Mouse (Mus musculus) layer of hippocampus, adult 2 months (tissue): ENCODE data around the gene Has3. TPM values are rescaled to one million over a fixed set of nuclear protein-coding genes. Genes with fewer than 3 reads are reported as not detected.

Experiments used
- DNase-seq, 2 experiments: peaks; one replicate each; pipeline ENCODE4 v3.0.0; 2022; ENCODE audit warnings: low spot score in 2 of 2
- H3K27ac ChIP-seq: fragments of 200-600 bp; 2 replicates; pipeline ENCODE4 v1.8.1; 2022
- H3K4me3 ChIP-seq: fragments of 200-600 bp; 2 replicates; pipeline ENCODE4 v1.8.1; 2022; ENCODE audit warnings: mild to moderate bottlenecking
- CTCF ChIP-seq: fragments of 200-600 bp; conservative IDR thresholded peaks from 2 replicates; pipeline ENCODE4 v1.8.1; 2022; ENCODE audit warnings: antibody characterized with exemption, mild to moderate bottlenecking, moderate library complexity
- total RNA-seq, 2 experiments: library from RNA; stranded (reverse); gene quantifications; 2 replicates each; pipeline ENCODE4 v1.2.3; 2021

Has3 gene
- total RNA-seq, 2 experiments from 2014 or later, result 1.3 to 1.9 TPM

DNA sequence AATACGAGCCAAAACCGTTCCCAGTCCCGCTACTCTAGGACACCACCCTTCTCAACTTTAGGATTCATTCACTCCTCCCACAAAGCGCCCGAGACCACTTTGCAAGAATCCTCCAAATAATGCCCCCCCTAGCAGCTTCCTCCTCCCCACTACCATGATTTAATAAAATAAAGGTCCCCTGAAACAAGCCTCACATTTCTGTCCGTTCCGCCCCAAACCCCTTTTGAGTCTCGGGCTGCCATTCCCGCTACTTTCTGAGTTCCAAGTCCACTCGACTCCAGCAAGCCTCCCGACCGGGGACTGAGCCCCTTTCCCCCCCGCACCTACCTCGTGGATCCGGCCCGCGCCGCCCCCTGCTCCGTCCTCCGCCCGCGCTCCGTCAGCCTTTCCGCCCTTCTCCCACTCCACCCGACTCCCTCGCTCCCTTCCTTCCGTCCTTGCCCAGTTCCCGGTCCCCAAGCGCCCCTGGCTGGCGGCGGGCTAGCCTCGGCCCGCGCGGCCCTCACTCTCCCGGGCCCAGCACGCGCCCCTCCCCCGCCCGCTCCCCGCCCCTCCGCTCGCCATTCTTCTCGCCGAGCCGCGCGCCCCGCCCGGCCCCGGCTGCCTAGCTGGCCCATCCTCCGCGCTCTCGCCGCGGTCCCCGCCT lies 22.9 kb downstream of the Has3 start:
- peak overlapping the region; percentile 90 for H3K27ac ChIP-seq
- no peak for TF ChIP-seq CTCF
- DNase-seq, result no peak
- peak overlapping the region; percentile 92 for H3K4me3 ChIP-seq

- DNase-seq, result peak; percentile 78 to 87
- Histone ChIP-seq H3K27ac (peak within 1 kb of the TSS; percentile 90), H3K4me3 (peak within 1 kb of the TSS; percentile 92)
- TF ChIP-seq CTCF, result peak; percentile 37
Observed at GRCm38 (mm10) chr8:106893481-106894156, 23.6 kb downstream of the Has3 start, which contains the start of gene Utp4. Utp4 (plus strand) TSS chr8:106893636.

DNA sequence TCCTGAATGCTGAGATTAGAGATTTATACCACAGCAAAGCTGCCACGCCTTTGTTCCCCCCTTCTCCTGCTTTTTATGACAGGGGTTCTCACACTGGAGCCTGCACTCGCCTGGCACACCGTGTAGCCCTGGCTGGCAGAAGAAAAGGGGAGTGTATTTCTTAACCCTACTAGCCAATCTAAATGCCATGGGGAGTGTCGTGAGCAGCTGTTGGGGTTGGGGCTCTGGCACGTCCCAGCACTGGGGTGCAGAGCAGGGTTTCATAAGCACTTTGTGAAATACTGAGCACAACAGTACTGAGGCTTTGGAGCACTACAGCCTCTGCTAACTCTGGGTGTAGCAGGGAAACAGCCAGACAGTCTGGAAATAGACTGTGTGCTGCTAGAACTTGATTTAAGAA lies 29.4 kb downstream of the Has3 start:
- Histone ChIP-seq H3K27ac (no peak overlapping the region), H3K4me3 (no peak overlapping the region)
- no peak for DNase-seq
- TF ChIP-seq CTCF, result no peak

DNA sequence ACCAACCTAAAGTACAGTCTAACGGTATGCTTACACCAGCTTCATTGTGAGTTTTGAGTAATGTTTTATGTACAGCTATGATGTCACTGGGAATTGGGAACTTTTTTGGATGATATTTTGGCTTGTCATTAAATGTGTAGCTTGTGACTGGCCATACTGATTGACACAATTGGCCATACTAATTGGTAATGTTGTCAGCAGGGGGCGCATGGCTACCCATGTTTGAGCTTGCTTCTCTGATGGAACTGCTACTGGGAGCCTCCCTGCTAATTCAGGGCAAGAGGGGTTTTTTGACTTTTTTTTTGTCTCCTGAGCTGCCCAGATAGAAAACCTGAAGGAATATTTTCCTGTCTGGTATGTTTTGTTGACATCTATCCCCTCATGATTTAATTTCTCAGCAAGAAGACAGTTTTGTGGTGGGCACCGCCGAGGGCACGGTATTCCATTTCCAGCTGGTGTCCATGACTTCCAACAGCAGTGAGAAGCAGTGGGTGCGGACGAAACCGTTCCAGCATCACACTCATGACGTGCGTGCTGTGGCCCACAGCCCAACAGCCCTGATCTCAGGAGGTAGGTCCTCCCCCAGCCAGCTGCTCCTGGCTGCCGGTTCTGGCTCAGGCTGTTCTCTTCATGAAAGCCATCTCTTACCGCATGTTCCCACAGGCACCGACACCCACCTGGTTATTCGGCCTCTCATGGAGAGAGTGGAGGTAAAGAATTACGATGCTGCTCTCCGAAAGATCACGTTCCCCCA lies 35.9 kb downstream of the Has3 start:
- Histone ChIP-seq H3K27ac (peak overlapping the region; percentile 84), H3K4me3 (no peak overlapping the region)
- peak; percentile 78 for TF ChIP-seq CTCF
- peak; percentile 78 to 80 for DNase-seq

DNA sequence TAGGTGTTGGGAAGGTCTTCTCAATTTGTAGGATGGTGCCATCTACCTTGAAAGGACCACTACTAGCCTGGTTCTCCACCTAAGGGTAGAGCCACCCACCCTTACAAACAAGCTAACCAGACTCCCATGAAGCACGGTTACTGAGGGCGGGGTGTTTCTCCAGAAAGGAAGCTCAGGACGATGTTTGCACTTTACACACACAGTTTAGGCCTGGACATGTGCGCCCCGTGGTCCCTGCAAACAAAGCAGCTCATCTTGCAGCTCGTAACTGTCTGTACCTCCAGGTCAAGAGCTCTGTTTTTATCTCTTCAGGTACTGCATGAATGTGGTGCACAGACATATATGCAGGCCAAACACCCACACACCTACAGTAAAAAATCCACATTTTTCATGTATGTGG lies 36.6 kb downstream of the Has3 start:
- H3K27ac ChIP-seq, result peak overlapping the region; percentile 84
- TF ChIP-seq CTCF, result no peak
- H3K4me3 ChIP-seq, result no peak overlapping the region
- no peak for DNase-seq

GRCm38 (mm10) chr8:106907450-106907849 lies 37.4 kb downstream of the Has3 start:
- no peak for DNase-seq
- Histone ChIP-seq H3K4me3 (no peak overlapping the region), H3K27ac (peak overlapping the region; percentile 84)
- TF ChIP-seq CTCF, result no peak

- DNase-seq, result no peak
- TF ChIP-seq CTCF, result no peak
- no peak overlapping the region for H3K4me3 ChIP-seq
- H3K27ac ChIP-seq, result peak overlapping the region; percentile 84
Observed at GRCm38 (mm10) chr8:106908291-106908690, 38.2 kb downstream of the Has3 start.

GRCm38 (mm10) chr8:106913631-106914030 lies 43.6 kb downstream of the Has3 start:
- Histone ChIP-seq H3K4me3 (no peak overlapping the region), H3K27ac (peak overlapping the region; percentile 36; the same call in 1 of the 2 replicates)
- TF ChIP-seq CTCF, result no peak
- no peak for DNase-seq

DNA sequence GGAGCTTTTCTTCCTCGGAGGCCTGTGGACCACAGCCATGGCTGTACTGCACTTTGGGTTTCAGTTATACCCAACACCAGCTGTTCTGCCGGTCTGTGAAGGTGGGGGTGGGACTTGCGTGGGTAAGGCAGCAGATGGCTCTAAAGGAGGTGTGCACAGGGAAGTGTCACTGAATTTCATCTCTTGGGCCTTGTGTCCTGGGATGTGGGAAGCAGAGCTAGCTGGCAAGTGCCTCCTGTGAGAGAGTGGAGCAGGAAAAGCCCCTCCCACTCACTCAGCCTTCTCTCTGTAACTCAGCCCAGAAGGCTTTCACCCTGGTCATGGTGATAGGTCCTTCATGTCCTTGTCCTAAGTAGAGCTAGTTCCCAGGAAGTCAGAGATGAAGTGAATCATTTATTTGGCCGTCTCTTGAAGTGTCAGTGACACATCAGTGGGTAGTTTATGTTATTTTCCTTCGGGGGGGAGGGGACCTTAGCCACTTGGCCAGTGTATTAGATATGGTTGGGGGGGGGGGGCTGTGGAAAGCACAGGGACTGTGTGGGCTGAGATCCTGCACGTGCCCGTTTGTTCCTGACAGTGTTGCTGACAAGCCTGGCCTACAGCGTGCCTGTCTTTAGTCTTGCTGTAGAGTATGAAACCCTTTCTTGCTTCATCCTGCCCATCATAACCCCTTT lies 49.8 kb downstream of the Has3 start:
- H3K27ac ChIP-seq, result peak overlapping the region; percentile 81
- DNase-seq, result peak; percentile 57 to 74
- no peak overlapping the region for H3K4me3 ChIP-seq
- no peak for TF ChIP-seq CTCF

DNA sequence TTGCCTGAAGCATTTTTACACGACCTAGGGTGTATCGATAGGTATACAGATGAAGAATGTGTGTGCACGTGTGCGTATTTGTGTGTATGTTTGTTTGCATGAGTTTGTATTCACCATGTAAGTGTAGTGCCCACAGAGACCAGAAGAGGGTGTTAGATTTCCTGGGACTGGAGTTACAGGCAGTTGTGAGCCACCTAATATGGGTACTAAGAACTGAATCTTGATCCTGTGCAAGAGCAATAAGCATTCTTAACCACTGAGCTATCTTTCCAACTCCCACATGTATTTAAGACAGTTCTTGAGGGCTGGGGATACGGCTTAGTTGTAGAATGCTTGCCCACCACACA lies 50.3 kb downstream of the Has3 start:
- DNase-seq, result no peak
- Histone ChIP-seq H3K27ac (peak overlapping the region; percentile 81), H3K4me3 (no peak overlapping the region)
- TF ChIP-seq CTCF, result peak; percentile 57

DNA sequence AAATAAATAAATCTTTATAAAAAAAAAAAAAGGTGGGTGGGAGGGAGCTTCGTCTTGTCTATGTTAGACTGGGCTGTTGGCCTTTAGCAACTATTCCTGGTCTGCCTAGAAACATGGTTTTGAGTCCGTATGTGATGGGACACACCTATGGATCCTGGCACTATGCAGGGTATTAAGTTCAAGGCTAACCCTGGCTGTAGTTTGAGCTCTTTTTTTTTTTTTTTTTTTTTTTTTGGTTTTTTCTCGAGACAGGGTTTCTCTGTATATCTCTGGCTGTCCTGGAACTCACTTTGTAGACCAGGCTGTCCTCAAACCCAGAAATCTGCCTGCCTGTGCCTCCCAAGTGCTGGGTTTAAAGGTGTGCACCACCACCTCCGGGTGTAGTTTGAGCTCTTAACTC lies 54.0 kb downstream of the Has3 start:
- no peak for DNase-seq
- no peak overlapping the region for H3K4me3 ChIP-seq
- no peak for TF ChIP-seq CTCF
- H3K27ac ChIP-seq, result peak overlapping the region; percentile 55; the same call in 1 of the 2 replicates

GRCm38 (mm10) chr8:106924904-106925349 lies 54.9 kb downstream of the Has3 start:
- DNase-seq, result no peak
- H3K27ac ChIP-seq, result peak overlapping the region; percentile 55
- no peak for TF ChIP-seq CTCF
- H3K4me3 ChIP-seq, result no peak overlapping the region

- no peak for DNase-seq
- Histone ChIP-seq H3K27ac (no peak overlapping the region), H3K4me3 (no peak overlapping the region)
- no peak for TF ChIP-seq CTCF
Observed at GRCm38 (mm10) chr8:106925446-106925845, 55.4 kb downstream of the Has3 start.
